Mouse (Mus musculus): Measurements from ENCODE around the gene Slc11a1. TPM values are rescaled to one million over a fixed set of nuclear protein-coding genes. Genes with fewer than 3 reads are reported as not detected.
A peak's percentile ranks its signal among the peaks of the same experiment; 100 is the strongest.
"Not testable (repeated sequence)": the region's sequence is repeated elsewhere in the genome, so short reads cannot be mapped to it uniquely, and the experiment has no call there.

The Slc11a1 gene
- polyA plus RNA-seq, 1 experiment: 13.2 TPM

DNA sequence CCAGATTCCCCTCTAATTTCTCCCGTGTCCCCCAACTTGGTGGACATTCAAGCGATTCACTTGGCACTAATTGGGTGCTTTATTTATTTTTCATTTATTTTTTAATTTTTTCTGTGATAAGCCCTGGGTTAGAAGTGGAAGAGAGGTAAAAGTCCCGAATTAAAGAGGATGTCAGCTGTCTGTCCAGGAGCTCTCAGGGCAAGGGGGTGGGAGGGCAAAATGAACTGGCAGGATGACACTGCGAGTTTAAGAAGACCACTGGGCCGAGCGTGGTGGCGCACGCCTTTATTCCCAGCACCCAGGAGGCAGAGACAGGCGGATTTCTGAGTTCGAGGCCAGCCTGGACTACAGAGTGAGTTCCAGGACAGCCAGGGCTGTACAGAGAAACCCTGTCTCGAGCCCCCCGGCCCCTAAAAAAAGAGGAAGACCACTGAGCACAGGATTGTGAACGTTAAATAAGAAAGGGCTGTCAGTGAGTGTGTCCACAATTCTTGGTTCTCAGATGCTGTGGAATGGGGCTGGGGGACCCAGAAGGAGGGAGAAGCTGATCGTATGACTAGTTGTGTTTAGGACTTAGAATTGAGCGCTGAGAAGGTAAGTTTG, 12.5 kb downstream of the Slc11a1 start:
- no peak for DNase-seq (ENCODE audit: low spot score)

DNA sequence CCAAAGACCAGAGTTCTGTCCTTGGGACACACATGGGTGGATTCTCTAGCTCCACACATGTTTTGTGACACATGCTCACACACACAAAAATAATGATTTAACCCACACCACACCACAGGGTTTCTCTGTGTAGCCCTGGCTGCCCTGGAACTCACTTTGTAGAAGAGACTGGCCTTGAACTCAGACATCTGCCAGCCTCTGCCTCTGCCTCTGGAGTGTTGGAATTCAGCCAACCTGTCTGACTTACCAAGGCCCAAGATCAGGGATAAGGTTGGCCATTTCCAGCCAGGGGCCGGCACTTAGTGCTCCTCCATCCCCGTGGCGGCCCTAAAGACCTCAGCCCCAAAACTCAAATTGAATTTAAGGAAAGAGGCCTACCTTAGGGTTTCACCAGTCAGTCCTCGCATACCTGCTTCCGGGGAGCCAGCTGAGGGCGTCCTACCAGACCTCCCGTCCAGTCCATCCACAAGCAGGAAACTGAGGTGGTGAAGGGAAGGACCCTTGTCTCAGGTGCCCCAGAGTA, 13.5 kb downstream of the Slc11a1 start:
- no peak for DNase-seq (ENCODE audit: low spot score)

DNA sequence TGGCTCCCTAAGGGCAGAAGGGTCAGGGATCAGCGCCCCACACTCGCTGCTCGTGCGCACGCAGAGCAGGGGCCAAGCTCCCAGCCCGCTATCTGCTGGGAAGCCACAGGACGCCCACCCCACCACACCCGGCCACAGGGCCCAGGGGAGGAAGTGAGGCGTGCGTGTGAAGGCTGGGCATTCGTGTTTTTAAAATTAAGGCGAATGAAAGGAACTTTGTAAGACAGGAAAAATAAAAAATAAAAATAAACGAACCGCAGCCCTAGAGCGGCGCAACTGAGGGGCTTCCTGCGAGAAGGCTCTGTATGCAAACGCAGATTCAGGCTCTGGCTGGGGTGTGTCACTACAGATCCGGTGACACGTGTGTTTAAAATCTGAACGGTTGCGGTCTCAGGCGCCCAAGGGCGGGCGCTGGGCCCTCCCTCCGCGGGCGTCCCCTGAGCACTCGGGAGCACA, 14.9 kb downstream of the Slc11a1 start:
- no peak for DNase-seq (ENCODE audit: low spot score)

DNA sequence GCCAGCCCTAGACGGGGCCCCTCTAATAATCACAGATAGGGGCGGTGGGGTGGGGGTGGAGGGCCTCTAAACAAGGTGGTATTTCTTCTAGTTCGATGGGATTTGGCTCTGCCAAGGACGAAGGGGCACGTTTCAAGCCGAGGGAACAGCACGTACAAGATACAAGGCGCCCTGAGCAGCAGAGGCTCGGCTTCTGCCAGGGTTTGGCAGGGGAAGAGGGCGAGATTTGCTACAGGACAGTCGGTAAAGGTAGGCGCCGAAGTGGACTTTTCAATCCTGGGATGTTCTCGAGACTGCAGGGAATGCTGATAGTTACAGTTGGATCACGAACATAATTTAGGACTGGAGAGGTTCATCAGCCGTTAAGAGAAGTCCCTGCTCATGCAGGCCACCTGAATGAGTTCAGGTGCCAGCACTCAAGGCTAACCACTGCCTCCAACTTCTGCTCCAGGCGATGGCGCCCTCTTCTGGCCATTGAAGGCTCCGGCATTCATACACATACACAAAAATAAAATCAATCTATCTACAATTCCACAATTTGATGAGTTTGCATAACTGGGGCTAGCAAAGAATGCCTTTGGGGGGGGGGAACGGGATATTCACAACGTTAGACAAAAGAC, 15.4 kb downstream of the Slc11a1 start:
- no peak for DNase-seq (ENCODE audit: low spot score)

DNA sequence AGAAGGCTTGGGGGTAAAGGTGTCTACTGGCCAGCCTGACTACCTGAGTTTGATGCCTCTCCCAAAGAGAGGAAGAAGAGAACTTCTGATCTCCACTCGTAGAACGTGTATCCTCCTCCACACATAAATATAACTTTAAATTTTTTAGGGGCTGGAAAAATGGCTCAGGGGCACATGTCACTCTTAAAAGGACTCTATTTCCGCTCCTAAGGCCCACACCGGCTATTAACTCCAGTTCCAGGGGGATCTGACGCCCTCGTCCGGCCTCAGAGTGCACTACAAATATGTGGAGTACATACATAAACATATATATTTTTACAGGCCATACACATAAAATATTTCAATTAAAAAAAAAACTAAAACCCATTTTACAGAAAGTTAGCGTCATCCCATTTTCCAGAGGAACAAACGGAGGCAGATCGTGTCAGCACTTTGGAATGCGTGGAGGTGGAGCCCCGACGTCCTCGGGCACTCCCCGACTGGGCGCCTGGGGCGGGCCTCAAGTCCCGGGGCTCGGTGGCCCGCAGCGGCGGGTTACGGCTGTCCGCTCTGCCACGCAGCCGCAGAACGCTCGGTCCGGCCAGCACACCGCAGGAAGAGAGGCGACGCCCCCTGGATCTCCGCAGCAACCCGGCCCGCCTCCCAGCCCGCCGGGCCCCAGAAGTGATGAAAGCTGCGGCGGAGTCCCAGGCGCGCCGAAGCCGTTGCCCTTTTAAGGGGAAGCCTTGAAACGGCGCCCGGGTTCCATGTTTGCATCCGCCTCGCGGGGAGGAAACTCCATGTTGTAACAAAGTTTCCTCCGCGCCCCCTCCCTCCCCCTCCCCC, 16.1 kb downstream of the Slc11a1 start, which contains the start of gene Ctdsp1:
Gene Ctdsp1 (plus strand): TSS at position 586 of the 825 bp plus-strand sequence.
- peak; percentile 95 for DNase-seq (ENCODE audit: low spot score)

DNA sequence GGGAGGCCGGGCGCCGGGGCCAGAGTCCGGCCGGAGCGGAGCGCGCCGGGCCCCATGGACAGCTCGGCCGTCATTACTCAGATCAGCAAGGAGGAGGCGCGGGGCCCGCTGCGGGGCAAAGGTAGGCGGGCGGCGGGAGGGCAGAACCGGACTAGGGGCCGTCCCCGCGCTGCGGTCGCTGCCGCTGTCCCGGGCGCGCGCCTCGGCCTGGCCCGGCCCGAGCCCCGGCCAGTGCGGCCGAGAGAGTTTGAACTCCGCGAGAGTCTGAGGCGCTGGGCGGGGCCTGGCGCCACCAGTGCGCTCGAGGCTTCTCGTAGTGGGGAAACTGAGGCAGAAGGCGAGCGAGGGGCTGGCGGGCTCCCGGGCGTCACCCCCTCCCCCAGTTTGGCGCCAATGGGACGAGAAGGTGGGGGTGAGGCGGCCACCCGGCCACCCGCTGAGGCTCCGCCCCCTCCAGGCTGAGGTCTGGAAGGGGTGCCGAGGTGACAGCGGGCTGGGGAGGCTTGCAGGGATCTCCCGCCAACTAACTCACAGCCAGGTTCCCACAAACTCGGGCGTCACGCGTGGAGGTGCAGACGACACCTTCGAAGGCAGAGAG, 16.9 kb downstream of the Slc11a1 start:
- peak; percentile 81 for DNase-seq (ENCODE audit: low spot score)

DNA sequence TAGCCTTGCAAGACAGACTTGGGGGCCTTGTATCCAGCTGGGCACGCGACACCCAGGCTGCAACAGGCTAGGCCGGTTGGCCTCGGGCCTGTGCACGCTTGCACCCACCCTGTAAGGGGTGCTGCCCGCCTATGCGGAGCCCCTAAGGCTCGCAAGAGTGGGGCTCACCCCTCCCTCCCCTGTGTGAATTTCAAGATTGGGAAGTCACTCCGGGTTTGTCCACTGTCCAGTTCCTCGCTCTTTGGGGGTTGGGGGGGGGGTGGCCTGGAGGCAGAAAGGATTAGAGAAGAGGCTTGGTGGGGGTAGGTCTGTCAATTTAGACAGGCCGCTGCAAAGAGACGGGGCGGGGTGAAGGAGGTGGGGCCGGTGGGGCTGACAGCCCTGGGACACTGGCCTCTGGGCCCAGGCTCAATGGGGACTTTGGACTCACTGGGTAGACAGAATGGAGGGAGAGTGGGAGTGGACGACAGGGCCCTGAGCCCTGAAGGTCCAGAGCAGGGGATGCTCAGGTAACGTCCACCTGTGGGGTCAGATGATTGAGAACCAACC, 17.5 kb downstream of the Slc11a1 start:
- no peak for DNase-seq (ENCODE audit: low spot score)

DNA sequence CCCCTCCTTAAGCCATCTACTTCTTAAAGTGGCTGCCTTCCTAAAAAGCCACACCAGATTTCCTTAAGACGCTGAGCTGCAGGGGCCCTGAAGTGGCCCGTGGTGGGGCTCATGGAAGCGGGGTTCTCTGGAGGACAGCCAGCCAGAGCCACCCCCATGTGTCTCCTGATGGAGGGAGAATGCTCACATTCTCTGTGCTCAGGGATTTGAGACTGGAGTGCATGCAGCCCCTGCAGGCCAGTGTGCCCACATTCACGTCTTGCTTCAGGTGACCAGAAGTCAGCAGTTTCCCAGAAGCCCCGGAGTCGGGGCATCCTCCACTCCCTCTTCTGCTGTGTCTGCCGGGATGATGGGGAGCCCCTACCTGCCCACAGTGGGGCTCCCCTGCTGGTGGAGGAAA, 18.0 kb downstream of the Slc11a1 start:
- no peak for DNase-seq (ENCODE audit: low spot score)

DNA sequence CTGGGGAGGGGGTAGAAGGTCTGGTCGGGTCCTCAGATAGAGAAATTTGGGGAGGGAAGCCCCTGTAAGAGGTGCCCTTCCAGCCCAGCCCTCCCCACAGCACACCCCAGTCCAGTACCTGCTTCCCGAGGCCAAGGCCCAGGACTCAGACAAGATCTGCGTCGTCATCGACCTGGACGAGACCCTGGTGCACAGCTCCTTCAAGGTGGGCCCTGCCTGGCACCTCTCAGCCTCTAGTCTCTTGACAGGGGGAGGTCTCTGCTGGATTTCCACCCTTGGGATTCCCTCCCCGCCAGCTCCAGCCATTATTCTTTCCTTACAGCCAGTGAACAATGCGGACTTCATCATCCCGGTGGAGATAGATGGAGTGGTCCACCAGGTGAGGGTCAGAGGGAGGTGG, 18.7 kb downstream of the Slc11a1 start:
- DNase-seq (ENCODE audit: low spot score): no peak

DNA sequence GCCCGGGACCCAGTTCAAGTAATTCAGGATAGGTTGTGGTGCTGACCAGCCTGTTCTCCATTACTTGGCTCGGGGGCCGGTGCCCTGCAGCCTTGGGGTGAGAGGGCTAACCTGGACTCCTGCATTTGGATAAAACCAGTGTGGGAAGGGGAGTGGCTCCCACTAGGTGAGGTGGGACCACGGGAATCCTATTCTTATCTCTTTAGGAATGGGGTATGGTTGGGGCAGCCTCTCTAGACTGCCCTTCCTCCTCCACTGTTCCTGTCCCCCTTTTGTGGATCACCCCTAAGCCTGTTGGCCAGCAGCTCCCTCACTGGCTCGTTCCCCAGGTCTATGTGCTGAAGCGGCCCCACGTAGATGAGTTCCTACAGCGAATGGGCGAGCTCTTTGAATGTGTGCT, 19.3 kb downstream of the Slc11a1 start:
- DNase-seq (ENCODE audit: low spot score): no peak

DNA sequence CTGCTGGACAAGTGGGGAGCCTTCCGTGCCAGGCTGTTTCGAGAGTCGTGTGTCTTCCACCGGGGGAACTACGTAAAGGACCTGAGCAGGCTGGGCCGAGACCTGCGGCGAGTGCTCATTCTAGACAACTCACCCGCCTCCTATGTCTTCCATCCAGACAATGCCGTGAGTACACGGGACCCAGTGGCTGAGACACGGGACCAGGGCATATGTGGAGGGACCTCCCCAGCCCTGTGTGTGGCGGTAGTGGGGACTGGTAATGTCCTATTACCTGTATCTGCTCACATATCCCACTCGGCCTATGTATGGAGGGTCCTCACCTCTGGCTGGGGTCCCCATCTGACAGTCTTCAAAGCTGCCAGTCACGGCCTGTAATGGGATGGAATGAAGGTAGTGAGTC, 19.9 kb downstream of the Slc11a1 start:
- DNase-seq (ENCODE audit: low spot score): no peak

DNA sequence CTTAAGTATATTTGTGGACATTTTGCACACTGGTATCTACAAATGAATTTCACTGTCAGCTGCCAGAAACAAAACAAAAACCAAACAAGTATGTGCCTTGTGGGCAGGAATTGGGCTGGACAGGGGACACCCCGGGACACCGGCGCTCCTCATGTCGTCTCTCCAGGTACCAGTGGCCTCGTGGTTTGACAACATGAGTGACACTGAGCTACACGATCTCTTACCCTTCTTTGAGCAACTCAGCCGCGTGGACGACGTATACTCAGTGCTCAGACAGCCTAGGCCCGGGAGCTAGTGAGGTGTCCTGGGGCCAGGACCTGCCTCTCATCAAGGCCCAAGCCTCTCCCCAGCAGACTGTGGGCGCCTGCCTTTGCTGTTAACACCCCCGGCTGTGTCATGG, 20.3 kb downstream of the Slc11a1 start:
- DNase-seq (ENCODE audit: low spot score): no peak

DNA sequence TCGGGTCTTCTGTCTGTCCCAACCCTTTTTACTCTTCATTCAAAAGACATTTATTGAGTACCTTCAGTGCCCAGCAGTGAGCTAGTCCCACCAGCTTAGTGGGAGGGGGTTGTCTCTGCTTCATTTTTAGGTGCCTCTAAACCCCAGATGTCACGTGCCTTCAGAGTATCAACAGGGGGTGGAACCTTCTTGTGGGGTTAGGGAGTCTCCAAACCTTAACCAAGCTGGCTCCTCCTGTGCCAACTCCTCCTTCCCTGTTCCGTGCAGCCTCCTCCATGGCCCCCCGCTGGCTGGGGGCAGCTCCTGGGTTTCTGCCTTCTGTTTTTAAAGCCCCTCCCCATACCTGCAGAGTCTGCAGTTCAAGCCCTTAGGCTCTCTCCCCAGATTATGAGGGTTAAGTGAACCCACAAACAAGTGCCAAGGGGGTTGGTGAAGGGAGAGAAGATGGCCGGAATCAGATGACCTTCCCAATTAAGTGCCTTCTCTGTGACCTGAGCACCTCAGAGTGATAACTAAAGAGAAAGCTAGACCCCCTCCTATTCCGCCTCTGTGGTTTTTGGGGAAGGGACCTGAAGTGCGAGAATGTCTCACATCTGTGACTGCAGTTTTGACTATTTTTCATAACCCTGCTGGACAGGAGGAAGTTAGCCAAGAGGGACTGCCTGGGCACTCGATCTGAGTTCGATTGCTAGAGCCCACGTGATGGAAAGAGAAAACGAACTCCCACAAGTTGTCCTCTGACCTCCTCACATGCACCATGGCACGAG, 21.6 kb downstream of the Slc11a1 start:
- DNase-seq (ENCODE audit: low spot score): not testable (repeated sequence)

DNA sequence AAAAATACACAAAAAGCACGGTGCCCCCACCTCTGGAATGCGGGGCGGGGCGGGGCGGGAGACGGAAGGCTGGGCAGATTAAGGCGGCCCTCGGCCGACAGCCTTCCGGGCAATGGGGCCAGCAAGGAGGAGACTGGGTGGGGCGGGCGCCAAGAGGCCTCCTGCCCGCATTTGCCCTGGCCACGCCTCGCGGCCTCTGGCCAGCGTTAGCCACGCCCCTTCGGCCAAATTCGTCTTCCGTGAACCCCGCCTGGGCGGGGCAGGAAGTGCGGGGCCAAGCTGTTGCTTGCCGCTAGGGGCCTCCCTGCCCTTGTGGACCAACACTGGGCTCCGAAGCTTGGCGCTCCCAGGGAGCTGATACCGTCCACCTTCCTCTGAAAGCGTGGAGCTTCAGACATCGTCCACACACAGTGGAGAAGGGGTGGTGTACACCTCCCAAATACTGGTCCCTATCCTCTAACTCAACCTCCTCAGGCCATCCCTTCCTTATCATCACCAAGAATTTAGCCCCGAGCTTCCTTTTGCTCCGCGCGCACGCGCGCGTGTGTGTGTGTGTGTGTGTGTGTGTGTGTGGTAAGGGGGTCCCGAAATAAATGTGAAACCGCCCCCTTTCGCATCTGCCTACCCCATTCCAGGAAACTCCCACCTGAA, 22.4 kb downstream of the Slc11a1 start:
- DNase-seq (ENCODE audit: low spot score): peak; percentile 97

DNA sequence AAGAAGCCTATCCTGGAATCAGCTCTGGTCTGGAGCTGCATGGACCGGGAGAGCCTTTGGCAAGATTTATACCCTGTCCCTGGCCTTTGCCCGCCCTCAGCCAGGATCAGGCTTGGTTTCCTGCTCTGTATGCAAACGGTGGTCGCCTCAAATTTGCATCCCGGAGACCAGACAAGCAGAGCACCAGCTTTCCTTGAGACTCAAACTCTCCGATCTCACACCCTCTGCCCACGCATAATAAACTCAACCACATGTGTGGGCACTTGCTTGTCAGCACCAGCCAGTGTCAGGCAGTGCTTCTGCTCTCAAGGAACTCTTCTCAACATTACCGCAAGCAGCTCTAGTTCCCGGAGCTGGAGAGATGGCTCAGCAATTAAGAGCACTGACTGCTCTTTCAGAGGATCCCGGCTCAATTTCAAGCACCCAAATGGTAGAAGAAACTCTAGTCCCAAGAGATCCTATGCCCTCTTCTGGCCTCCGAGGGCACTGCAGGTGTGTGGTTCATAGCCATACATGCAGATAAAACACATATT, 23.0 kb downstream of the Slc11a1 start:
- DNase-seq (ENCODE audit: low spot score): no peak

DNA sequence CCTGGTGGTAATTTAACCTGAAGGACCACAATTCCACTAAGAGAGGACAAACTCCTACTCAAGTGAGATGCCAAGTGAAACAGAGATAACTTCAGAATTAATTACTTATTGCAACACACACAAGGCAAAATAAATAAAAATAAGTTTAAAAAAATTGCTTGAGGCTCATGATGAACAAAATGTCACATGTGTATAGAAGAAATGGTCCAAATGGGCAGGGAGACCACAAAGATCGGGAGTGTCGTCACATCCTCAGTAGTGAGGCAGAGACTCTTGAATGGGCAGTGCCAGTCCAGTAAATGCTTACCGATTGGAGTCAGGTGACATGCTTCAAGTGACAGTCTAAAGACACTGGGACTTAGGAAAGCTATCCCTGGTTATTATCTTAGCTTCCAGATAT, 25.5 kb downstream of the Slc11a1 start:
- no peak for DNase-seq (ENCODE audit: low spot score)

DNA sequence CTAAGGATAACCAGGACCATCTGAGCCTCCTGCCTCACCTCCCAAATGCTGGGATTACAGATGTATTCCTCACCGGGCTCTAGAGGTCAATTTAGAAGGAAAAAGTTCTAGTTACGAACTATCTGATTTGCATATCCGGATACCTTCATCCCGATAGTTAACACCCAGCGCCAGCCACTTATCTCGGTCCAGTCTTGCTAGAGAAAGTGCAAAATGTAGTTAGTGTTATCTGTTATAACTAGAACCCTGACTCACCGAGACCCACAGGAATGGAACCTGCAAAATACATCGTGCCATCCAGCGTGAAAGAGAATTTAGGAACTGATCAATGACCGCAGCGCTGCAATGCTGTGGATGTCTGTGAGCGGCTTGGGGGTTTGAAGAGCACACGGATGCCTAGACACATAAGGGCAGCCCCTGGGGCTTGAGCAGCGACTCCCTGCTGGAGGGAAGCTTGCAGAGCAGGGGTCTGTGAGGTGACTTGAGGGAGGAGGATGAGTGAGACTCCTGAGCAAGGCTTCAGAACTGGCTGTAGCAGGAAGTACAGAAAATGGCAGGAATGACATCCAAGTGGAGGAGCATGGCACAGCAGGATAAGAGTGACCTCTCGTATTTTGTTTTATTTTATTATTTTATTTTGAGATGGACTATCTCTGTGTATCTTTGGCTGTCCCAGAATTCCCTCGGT, 26.2 kb downstream of the Slc11a1 start:
- no peak for DNase-seq (ENCODE audit: low spot score)

DNA sequence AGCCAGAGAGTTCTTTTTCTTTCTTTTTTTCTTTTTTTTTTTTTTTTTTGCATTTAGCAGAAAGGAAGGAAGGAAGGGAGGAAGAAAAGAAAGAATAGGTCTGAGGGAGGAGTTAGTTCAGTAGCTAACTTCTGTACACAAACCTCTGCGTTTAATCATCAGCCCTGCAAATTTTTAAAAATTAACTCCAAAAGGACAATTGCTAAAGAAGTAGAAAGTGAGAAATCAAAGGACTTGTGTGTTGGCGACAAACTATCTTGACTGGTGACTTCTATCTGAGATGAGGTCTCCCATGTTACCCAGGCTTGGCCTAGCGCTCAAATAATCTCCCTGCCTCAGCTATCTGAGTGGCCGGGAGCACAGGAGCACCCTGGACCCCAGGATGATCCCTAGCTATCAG, 29.2 kb downstream of the Slc11a1 start:
- DNase-seq (ENCODE audit: low spot score): no peak

DNA sequence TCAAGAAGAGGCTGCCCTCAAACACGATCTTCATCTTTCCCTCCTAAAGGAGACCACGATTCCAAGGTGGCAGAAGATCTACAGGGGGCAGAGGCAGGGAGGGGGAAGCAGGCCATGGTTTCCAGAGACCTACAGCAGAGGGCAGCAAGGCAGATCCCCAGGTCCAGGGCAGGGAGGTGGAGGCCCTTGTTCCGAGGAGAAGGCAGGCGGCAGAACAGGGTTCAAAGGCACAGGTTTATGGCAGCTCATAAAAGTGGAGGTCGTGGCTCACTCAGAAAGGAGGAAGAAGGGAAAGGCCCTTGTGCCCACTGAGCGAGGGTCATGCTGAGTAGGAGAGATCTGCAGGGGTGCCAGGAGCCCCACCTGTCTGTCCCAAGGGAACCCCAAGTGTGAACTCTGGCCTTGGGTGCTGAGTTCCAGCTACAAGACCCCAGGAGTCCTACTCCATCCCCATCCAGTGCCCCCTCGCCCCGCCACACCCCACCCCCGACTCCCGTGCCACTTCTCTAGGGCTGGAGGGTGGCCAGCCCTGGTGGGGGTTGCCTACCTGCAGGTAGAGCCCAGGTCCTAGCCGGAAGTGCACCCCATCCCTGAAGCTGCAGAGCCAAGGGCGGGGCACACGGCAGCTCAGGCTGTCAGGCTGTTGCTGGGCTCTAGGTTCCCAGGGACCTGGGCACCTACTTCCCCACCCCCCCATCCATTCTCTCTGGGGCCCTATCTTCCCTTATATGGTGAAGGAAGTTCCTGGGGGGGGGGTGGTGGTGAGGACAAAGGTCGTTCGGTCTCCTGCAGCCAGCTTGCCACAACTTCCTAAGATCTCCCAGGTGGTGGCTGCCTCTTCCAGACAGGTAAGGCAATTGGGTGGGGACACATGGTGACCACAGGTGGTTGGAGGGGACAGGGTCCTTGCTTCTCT, 33.9 kb downstream of the Slc11a1 start, which contains the start of gene Vil1:
Gene Vil1 (plus strand): TSS at position 788 of the 916 bp plus-strand sequence.
- no peak for DNase-seq (ENCODE audit: low spot score)

All from urinary bladder, adult 2 months (tissue).